Mouse (Mus musculus): ENCODE results near the gene Zfp958. TPM values are rescaled to one million over a fixed set of nuclear protein-coding genes. Genes with fewer than 3 reads are reported as not detected.
"Not testable (repeated sequence)": the region's sequence is repeated elsewhere in the genome, so short reads cannot be mapped to it uniquely, and the experiment has no call there.

Zfp958 gene
- total RNA-seq (2021) = 1 to 10 TPM; 8.8 to 9.7 TPM
- long read RNA-seq, experiment 1, partial matches to known transcripts = 0 of 4 reads
- long read RNA-seq, experiment 1, other reads (novel, unspliced or antisense) = 2 of 4 reads
- long read RNA-seq, experiment 2, partial matches to known transcripts = 0 of 5 reads
- long read RNA-seq, experiment 2, other reads (novel, unspliced or antisense) = 2 of 5 reads

GRCm38 (mm10) chr8:4612932-4613853 lies at the start of gene Zfp958:
Zfp958 (plus strand) TSS chr8:4613167.
- DNase-seq (ENCODE audit: low spot score in 2 of 2) = peak; percentile 83 to 92

- no peak for DNase-seq (ENCODE audit: low spot score in 2 of 2)
Observed at GRCm38 (mm10) chr8:4581986-4582385, 31.0 kb upstream of the Zfp958 start.

GRCm38 (mm10) chr8:4582754-4583178 lies 30.2 kb upstream of the Zfp958 start:
- no peak for DNase-seq (ENCODE audit: low spot score in 2 of 2)

- no peak for DNase-seq (ENCODE audit: low spot score in 2 of 2)
Observed at GRCm38 (mm10) chr8:4584660-4585059, 28.3 kb upstream of the Zfp958 start.

- no peak for DNase-seq (ENCODE audit: low spot score in 2 of 2)
Observed at GRCm38 (mm10) chr8:4586356-4586755, 26.6 kb upstream of the Zfp958 start.

- DNase-seq (ENCODE audit: low spot score in 2 of 2) = no peak
Observed at GRCm38 (mm10) chr8:4588165-4589000, 24.6 kb upstream of the Zfp958 start.

- DNase-seq (ENCODE audit: low spot score in 2 of 2) = no peak
Observed at GRCm38 (mm10) chr8:4608896-4609295, 4.1 kb upstream of the Zfp958 start.

GRCm38 (mm10) chr8:4611626-4612175 lies 1.3 kb upstream of the Zfp958 start:
- not testable (repeated sequence) for DNase-seq (ENCODE audit: low spot score in 2 of 2)

GRCm38 (mm10) chr8:4627349-4627748 lies 14.4 kb downstream of the Zfp958 start:
- DNase-seq (ENCODE audit: low spot score in 2 of 2) = no peak

GRCm38 (mm10) chr8:4637071-4637470 lies 24.1 kb downstream of the Zfp958 start:
- no peak for DNase-seq (ENCODE audit: low spot score in 2 of 2)

- DNase-seq (ENCODE audit: low spot score in 2 of 2) = not testable (repeated sequence)
Observed at GRCm38 (mm10) chr8:4642974-4643373, 30.0 kb downstream of the Zfp958 start.

GRCm38 (mm10) chr8:4656536-4656935 lies 43.6 kb downstream of the Zfp958 start:
- DNase-seq (ENCODE audit: low spot score in 2 of 2) = peak; percentile 42 to 62

- DNase-seq (ENCODE audit: low spot score in 2 of 2) = no peak
Observed at GRCm38 (mm10) chr8:4675191-4676003, 62.4 kb downstream of the Zfp958 start.

GRCm38 (mm10) chr8:4676586-4676985 lies 63.6 kb downstream of the Zfp958 start:
- no peak for DNase-seq (ENCODE audit: low spot score in 2 of 2)

GRCm38 (mm10) chr8:4677265-4678217 lies 64.6 kb downstream of the Zfp958 start:
- DNase-seq (ENCODE audit: low spot score in 2 of 2) = peak; percentile 93 to 98

GRCm38 (mm10) chr8:4678218-4678907 lies 65.4 kb downstream of the Zfp958 start:
- DNase-seq (ENCODE audit: low spot score in 2 of 2) = peak; percentile 71 to 86

GRCm38 (mm10) chr8:4678908-4679545 lies 66.1 kb downstream of the Zfp958 start:
- no peak for DNase-seq (ENCODE audit: low spot score in 2 of 2)

GRCm38 (mm10) chr8:4679796-4680195 lies 66.8 kb downstream of the Zfp958 start:
- DNase-seq (ENCODE audit: low spot score in 2 of 2) = no peak
